Mouse (Mus musculus): ENCODE data around the gene Nmrk2. TPM values are rescaled to one million over a fixed set of nuclear protein-coding genes. Genes with fewer than 3 reads are reported as not detected.
"Not testable (repeated sequence)": the region's sequence is repeated elsewhere in the genome, so short reads cannot be mapped to it uniquely, and the experiment has no call there.

The Nmrk2 gene
- total and polyA plus RNA-seq, 2 experiments, result 0.09 TPM; not detected in 1

- TF ChIP-seq CTCF (IDR thresholded peaks at IDR 0.05; ENCODE audit: low read depth, low read length), result no peak
- TF ChIP-seq POLR2A (IDR thresholded peaks at IDR 0.05; ENCODE audit: extremely low read depth, insufficient read depth, low read length), result no peak
These were observed 19.7 kb upstream of the Nmrk2 start for GRCm38 (mm10) chr10:81221402-81222015.

GRCm38 (mm10) chr10:81217964-81218363 lies 16.1 kb upstream of the Nmrk2 start:
- Histone ChIP-seq H3K79me2 (ENCODE audit: control insufficient read depth, insufficient read depth, low read length) (no peaks in the 10 kb centered on the region), H3K9ac (ENCODE audit: low read depth, low read length) (no peak overlapping the region), H3K27ac (replicated peaks; ENCODE audit: insufficient read depth, low read depth, low read length) (no peak overlapping the region), H3K36me3 (ENCODE audit: control insufficient read depth, insufficient read depth, low read length) (no peaks in the 10 kb centered on the region), H3K4me1 (ENCODE audit: control insufficient read depth, insufficient read depth, low read length) (no peaks in the 10 kb centered on the region), H3K4me3 (ENCODE audit: insufficient read depth, low read depth, low read length) (no peak overlapping the region), H3K27me3 (ENCODE audit: control insufficient read depth, insufficient read depth, low read length) (no peaks in the 10 kb centered on the region)
- WGBS, result 25% methylated on average over 7 of the region's 7 CpGs
- no peak for TF ChIP-seq POLR2A (IDR thresholded peaks at IDR 0.05; ENCODE audit: extremely low read depth, insufficient read depth, low read length)
- peak; percentile 87 for TF ChIP-seq CTCF (IDR thresholded peaks at IDR 0.05; ENCODE audit: low read depth, low read length)
- DNase-seq (ENCODE audit: extremely low read depth, low read depth, low spot score), result peak; percentile 24

More at GRCm38 (mm10) chr10:81221402-81222015, 19.7 kb upstream of the Nmrk2 start:
- Histone ChIP-seq H3K27ac (replicated peaks; ENCODE audit: insufficient read depth, low read depth, low read length) (no peak overlapping the region), H3K79me2 (ENCODE audit: control insufficient read depth, insufficient read depth, low read length) (no peaks in the 10 kb centered on the region), H3K27me3 (ENCODE audit: control insufficient read depth, insufficient read depth, low read length) (no peaks in the 10 kb centered on the region), H3K4me1 (ENCODE audit: control insufficient read depth, insufficient read depth, low read length) (no peaks in the 10 kb centered on the region), H3K36me3 (ENCODE audit: control insufficient read depth, insufficient read depth, low read length) (no peaks in the 10 kb centered on the region), H3K9ac (ENCODE audit: low read depth, low read length) (no peak overlapping the region), H3K4me3 (ENCODE audit: insufficient read depth, low read depth, low read length) (no peak overlapping the region)
- DNase-seq (ENCODE audit: extremely low read depth, low read depth, low spot score), result no peak
- WGBS, result 78% methylated on average over 5 of the region's 5 CpGs

- H3K9ac ChIP-seq (ENCODE audit: low read depth, low read length); H3K4me3 ChIP-seq (ENCODE audit: insufficient read depth, low read depth, low read length); H3K79me2 ChIP-seq (ENCODE audit: control insufficient read depth, insufficient read depth, low read length); H3K27me3 ChIP-seq (ENCODE audit: control insufficient read depth, insufficient read depth, low read length); H3K36me3 ChIP-seq (ENCODE audit: control insufficient read depth, insufficient read depth, low read length); H3K27ac ChIP-seq (replicated peaks; ENCODE audit: insufficient read depth, low read depth, low read length); H3K4me1 ChIP-seq (ENCODE audit: control insufficient read depth, insufficient read depth, low read length): not testable (repeated sequence)
- 7% methylated on average over 1 of the region's 1 CpGs for WGBS
- TF ChIP-seq CTCF (IDR thresholded peaks at IDR 0.05; ENCODE audit: low read depth, low read length), result peak; percentile 65; the same call in 1 of the 2 replicates
- DNase-seq (ENCODE audit: extremely low read depth, low read depth, low spot score), result peak; percentile 17
These were observed 15.4 kb upstream of the Nmrk2 start for GRCm38 (mm10) chr10:81217267-81217666.

GRCm38 (mm10) chr10:81216810-81217209 lies 15.0 kb upstream of the Nmrk2 start:
- Histone ChIP-seq H3K4me3 (ENCODE audit: insufficient read depth, low read depth, low read length) (no peak overlapping the region), H3K4me1 (ENCODE audit: control insufficient read depth, insufficient read depth, low read length) (no peaks in the 10 kb centered on the region), H3K79me2 (ENCODE audit: control insufficient read depth, insufficient read depth, low read length) (no peaks in the 10 kb centered on the region), H3K36me3 (ENCODE audit: control insufficient read depth, insufficient read depth, low read length) (no peaks in the 10 kb centered on the region), H3K9ac (ENCODE audit: low read depth, low read length) (no peak overlapping the region), H3K27me3 (ENCODE audit: control insufficient read depth, insufficient read depth, low read length) (no peaks in the 10 kb centered on the region), H3K27ac (replicated peaks; ENCODE audit: insufficient read depth, low read depth, low read length) (no peak overlapping the region)
- WGBS, result 84% methylated on average over 6 of the region's 6 CpGs
- no peak for DNase-seq (ENCODE audit: extremely low read depth, low read depth, low spot score)
- TF ChIP-seq CTCF (IDR thresholded peaks at IDR 0.05; ENCODE audit: low read depth, low read length), result no peak
- TF ChIP-seq POLR2A (IDR thresholded peaks at IDR 0.05; ENCODE audit: extremely low read depth, insufficient read depth, low read length), result no peak

GRCm38 (mm10) chr10:81216260-81216659 lies 14.4 kb upstream of the Nmrk2 start:
- no peaks in the 10 kb centered on the region for H3K27me3 ChIP-seq (ENCODE audit: control insufficient read depth, insufficient read depth, low read length)
- H3K9ac ChIP-seq (ENCODE audit: low read depth, low read length), result no peak overlapping the region
- no peak overlapping the region for H3K4me3 ChIP-seq (ENCODE audit: insufficient read depth, low read depth, low read length)
- no peaks in the 10 kb centered on the region for H3K79me2 ChIP-seq (ENCODE audit: control insufficient read depth, insufficient read depth, low read length)
- 86% methylated on average over 6 of the region's 6 CpGs for WGBS
- no peak for TF ChIP-seq CTCF (IDR thresholded peaks at IDR 0.05; ENCODE audit: low read depth, low read length)
- TF ChIP-seq POLR2A (IDR thresholded peaks at IDR 0.05; ENCODE audit: extremely low read depth, insufficient read depth, low read length), result no peak
- H3K4me1 ChIP-seq (ENCODE audit: control insufficient read depth, insufficient read depth, low read length), result no peaks in the 10 kb centered on the region
- no peaks in the 10 kb centered on the region for H3K36me3 ChIP-seq (ENCODE audit: control insufficient read depth, insufficient read depth, low read length)
- H3K27ac ChIP-seq (replicated peaks; ENCODE audit: insufficient read depth, low read depth, low read length), result no peak overlapping the region
- no peak for DNase-seq (ENCODE audit: extremely low read depth, low read depth, low spot score)

GRCm38 (mm10) chr10:81210154-81210553 lies 8.3 kb upstream of the Nmrk2 start:
- DNase-seq (ENCODE audit: extremely low read depth, low read depth, low spot score), result no peak
- no peak overlapping the region for H3K4me3 ChIP-seq (ENCODE audit: insufficient read depth, low read depth, low read length)
- H3K27ac ChIP-seq (replicated peaks; ENCODE audit: insufficient read depth, low read depth, low read length), result no peak overlapping the region
- no peaks in the 10 kb centered on the region for H3K27me3 ChIP-seq (ENCODE audit: control insufficient read depth, insufficient read depth, low read length)
- TF ChIP-seq CTCF (IDR thresholded peaks at IDR 0.05; ENCODE audit: low read depth, low read length) (peak; percentile 42), POLR2A (IDR thresholded peaks at IDR 0.05; ENCODE audit: extremely low read depth, insufficient read depth, low read length) (no peak)
- no peaks in the 10 kb centered on the region for H3K79me2 ChIP-seq (ENCODE audit: control insufficient read depth, insufficient read depth, low read length)
- no peaks in the 10 kb centered on the region for H3K4me1 ChIP-seq (ENCODE audit: control insufficient read depth, insufficient read depth, low read length)
- H3K9ac ChIP-seq (ENCODE audit: low read depth, low read length), result no peak overlapping the region
- 95% methylated on average over 5 of the region's 5 CpGs for WGBS
- H3K36me3 ChIP-seq (ENCODE audit: control insufficient read depth, insufficient read depth, low read length), result no peaks in the 10 kb centered on the region
